Mouse (Mus musculus): ENCODE measurements at regions not wholly inside any gene's neighbourhood (a gene's known extent, or its start where the extent isn't known, plus 50 kb on each side); places are given as distances from the start of the nearest gene placed in this dataset.

DNA sequence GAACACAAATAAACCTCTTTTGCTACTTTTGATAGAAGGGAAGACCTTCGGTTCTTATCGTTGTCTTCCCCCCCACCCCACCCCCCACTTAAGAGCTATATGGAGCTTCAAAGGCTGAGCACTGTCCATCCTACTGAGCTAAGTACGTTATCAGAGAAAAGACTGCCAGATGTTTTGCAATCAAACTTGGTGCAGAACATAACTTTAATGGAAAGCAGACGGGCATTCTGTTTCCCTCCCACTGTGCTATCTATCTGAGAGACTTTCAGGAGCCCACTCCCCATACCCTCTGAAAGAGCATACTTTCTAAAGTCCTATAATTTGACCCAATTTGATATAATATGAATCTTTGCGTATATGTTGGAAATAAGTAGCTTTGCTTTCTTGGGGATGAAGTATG, 153.3 kb upstream of the Dph6 start:
- DNase-seq (ENCODE audit: low spot score): no peak
- no peak overlapping the region for H3K4me3 ChIP-seq (ENCODE audit: low read depth, low read length)
- no peak for ATAC-seq (replicated peaks; ENCODE audit: low FRiP score, low TSS enrichment, low read depth)
- H3K27ac ChIP-seq (ENCODE audit: low read depth): no peak overlapping the region
- H3K4me2 ChIP-seq (ENCODE audit: low read length): no peak overlapping the region
- H3K9me3 ChIP-seq (ENCODE audit: control insufficient read depth, low read length): no peaks in the 10 kb centered on the region
- H3K36me3 ChIP-seq (ENCODE audit: control insufficient read depth, insufficient read depth, low read length): no peaks in the 10 kb centered on the region
- no peak overlapping the region for H3K9ac ChIP-seq (ENCODE audit: low read length)
- WGBS: 58% methylated on average over 5 of the region's 5 CpGs
- H3K4me1 ChIP-seq (replicated peaks; ENCODE audit: control insufficient read depth, insufficient read depth, low read length): no peaks in the 10 kb centered on the region
- H3K27me3 ChIP-seq (replicated peaks; ENCODE audit: control insufficient read depth, insufficient read depth, low read length): no peaks in the 10 kb centered on the region

DNA sequence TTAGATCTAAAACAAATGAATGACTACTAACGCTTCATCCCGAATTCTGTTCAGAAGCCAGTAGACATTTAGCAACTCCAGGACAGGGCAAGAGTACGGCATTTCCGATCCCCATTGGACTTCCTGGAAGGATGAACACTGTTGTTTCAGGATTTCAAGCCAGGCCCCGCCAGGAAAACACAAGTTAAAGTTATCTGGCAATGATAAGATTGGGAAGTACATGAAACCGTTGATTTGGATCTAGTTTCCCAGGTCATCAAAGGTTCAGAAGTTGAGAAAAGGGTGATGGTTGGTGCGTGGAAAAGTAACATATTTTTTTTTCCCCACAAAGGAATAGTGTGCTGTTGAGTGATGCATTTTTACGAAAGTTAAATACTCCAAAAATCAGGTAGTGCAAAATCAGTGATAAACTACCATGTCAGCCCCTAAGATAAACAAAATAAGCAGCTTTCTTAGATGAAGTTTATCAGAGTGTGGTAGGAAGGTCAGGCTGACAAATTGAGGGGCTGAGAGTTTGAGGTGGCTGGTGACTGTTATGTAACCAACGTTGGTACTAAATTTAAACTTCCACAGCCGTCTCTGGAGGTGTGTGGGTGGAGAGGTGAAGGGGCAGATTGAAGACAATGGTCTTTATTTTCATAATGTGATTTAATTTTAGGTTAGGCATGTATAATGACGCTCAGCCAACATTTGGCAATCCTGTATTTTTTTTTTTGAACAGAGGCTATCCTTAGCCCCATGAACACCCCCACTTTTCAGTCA, 157.6 kb upstream of the Dph6 start:
- DNase-seq (ENCODE audit: low spot score) (no peak), ATAC-seq (replicated peaks; ENCODE audit: low FRiP score, low TSS enrichment, low read depth) (no peak)
- no peak overlapping the region for H3K9ac ChIP-seq (ENCODE audit: low read length)
- H3K27me3 ChIP-seq (replicated peaks; ENCODE audit: control insufficient read depth, insufficient read depth, low read length): no peaks in the 10 kb centered on the region
- H3K4me1 ChIP-seq (replicated peaks; ENCODE audit: control insufficient read depth, insufficient read depth, low read length): no peaks in the 10 kb centered on the region
- H3K36me3 ChIP-seq (ENCODE audit: control insufficient read depth, insufficient read depth, low read length): no peaks in the 10 kb centered on the region
- no peak overlapping the region for H3K27ac ChIP-seq (ENCODE audit: low read depth)
- no peak overlapping the region for H3K4me2 ChIP-seq (ENCODE audit: low read length)
- WGBS: 50% methylated on average over 11 of the region's 11 CpGs
- no peaks in the 10 kb centered on the region for H3K9me3 ChIP-seq (ENCODE audit: control insufficient read depth, low read length)
- no peak overlapping the region for H3K4me3 ChIP-seq (ENCODE audit: low read depth, low read length)

DNA sequence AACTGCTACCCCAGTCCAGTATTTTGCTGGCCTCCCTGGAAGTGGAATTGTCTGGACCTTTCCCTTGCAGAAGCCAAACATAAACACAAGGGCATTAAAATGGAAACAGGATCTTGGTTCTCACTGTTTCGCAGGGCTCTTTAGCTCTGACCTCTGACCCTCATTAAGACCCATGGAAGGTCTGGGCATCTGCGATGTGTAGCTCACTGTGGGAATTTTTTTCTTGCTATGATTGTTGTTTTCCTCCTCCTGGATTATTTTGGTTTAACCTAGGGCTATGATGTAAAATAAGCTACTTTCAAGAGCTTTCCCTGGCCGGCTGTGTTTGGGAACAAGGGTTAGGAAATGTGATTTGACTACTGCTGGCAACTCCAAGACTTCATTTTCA, 158.1 kb upstream of the Dph6 start:
- Histone ChIP-seq H3K27ac (ENCODE audit: low read depth) (no peak overlapping the region), H3K4me2 (ENCODE audit: low read length) (no peak overlapping the region), H3K9me3 (ENCODE audit: control insufficient read depth, low read length) (no peaks in the 10 kb centered on the region), H3K9ac (ENCODE audit: low read length) (no peak overlapping the region), H3K27me3 (replicated peaks; ENCODE audit: control insufficient read depth, insufficient read depth, low read length) (no peaks in the 10 kb centered on the region), H3K4me3 (ENCODE audit: low read depth, low read length) (no peak overlapping the region), H3K4me1 (replicated peaks; ENCODE audit: control insufficient read depth, insufficient read depth, low read length) (no peaks in the 10 kb centered on the region), H3K36me3 (ENCODE audit: control insufficient read depth, insufficient read depth, low read length) (no peaks in the 10 kb centered on the region)
- DNase-seq (ENCODE audit: low spot score): no peak
- ATAC-seq (replicated peaks; ENCODE audit: low FRiP score, low TSS enrichment, low read depth): no peak
- 35% methylated on average over 3 of the region's 3 CpGs for WGBS

DNA sequence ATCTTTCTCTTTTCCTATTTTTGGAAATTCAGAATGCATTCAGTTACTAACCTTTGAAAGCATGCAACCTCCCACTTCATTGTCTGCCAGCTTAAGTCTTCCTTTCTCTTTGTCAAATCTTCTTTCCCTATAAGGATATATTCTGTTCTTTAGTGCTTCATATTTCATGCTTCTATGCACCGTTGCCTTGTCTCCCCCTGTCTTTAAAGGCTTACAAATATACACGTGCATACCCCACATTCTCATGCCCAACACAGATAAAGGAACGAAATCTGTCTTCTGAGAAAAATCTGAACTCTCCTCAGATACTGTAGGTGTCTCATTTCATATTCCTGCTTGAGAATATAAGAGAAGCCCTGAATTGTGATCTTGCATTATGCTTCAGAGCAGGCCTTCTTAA, 167.9 kb upstream of the Dph6 start:
- Histone ChIP-seq H3K4me3 (ENCODE audit: low read depth, low read length) (no peak overlapping the region), H3K27me3 (replicated peaks; ENCODE audit: control insufficient read depth, insufficient read depth, low read length) (no peaks in the 10 kb centered on the region), H3K4me1 (replicated peaks; ENCODE audit: control insufficient read depth, insufficient read depth, low read length) (no peaks in the 10 kb centered on the region), H3K27ac (ENCODE audit: low read depth) (no peak overlapping the region), H3K9me3 (ENCODE audit: control insufficient read depth, low read length) (no peaks in the 10 kb centered on the region), H3K4me2 (ENCODE audit: low read length) (no peak overlapping the region), H3K36me3 (ENCODE audit: control insufficient read depth, insufficient read depth, low read length) (no peaks in the 10 kb centered on the region), H3K9ac (ENCODE audit: low read length) (no peak overlapping the region)
- ATAC-seq (replicated peaks; ENCODE audit: low FRiP score, low TSS enrichment, low read depth): no peak
- no peak for DNase-seq (ENCODE audit: low spot score)
- WGBS: 53% methylated on average over 3 of the region's 3 CpGs

DNA sequence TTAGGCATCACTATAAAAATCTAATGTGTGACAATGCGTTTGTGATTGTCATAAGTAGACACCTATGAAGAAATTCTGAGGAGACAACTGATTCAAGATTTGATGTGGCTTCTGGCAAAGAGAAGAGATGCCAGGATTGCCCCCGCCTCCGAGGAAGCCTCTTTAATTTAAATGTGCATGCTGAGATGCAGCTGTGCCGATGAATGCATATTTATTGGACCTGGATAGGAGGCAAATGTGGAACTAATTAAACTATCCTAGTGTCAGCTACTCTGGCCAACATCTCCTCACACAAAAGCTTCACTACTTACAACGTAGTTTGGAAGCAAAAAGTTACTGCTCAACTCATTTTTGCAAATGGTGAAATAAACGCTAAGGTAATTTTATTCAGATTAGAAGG, 173.4 kb upstream of the Dph6 start:
- Histone ChIP-seq H3K4me1 (replicated peaks; ENCODE audit: control insufficient read depth, insufficient read depth, low read length) (no peaks in the 10 kb centered on the region), H3K27me3 (replicated peaks; ENCODE audit: control insufficient read depth, insufficient read depth, low read length) (no peaks in the 10 kb centered on the region), H3K9ac (ENCODE audit: low read length) (no peak overlapping the region), H3K4me2 (ENCODE audit: low read length) (no peak overlapping the region), H3K27ac (ENCODE audit: low read depth) (no peak overlapping the region), H3K4me3 (ENCODE audit: low read depth, low read length) (no peak overlapping the region), H3K9me3 (ENCODE audit: control insufficient read depth, low read length) (no peaks in the 10 kb centered on the region), H3K36me3 (ENCODE audit: control insufficient read depth, insufficient read depth, low read length) (no peaks in the 10 kb centered on the region)
- ATAC-seq (replicated peaks; ENCODE audit: low FRiP score, low TSS enrichment, low read depth) (no peak), DNase-seq (ENCODE audit: low spot score) (no peak)
- 84% methylated on average over 6 of the region's 6 CpGs for WGBS

DNA sequence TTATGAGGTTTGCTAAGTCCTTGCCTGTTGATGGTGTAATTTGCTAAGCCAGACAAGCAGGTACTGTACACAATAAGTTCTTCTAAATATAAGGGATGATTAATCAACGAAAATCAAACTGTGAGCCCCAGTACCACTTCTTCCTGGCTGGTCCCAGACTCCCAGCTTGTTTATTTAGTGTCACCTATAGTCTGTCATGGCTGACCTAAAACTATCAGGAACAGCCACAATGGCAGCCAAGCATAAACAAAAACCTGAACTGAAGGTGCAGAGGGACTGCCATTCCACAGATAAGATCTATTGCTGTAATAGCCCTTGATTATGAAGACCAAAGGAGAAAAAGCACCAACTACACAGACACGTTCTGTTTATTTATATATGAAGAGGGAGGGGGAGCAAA, 180.9 kb upstream of the Dph6 start:
- Histone ChIP-seq H3K4me1 (replicated peaks; ENCODE audit: control insufficient read depth, insufficient read depth, low read length) (peaks cover 12% of the 10 kb centered on the region), H3K9ac (ENCODE audit: low read length) (no peak overlapping the region), H3K36me3 (ENCODE audit: control insufficient read depth, insufficient read depth, low read length) (no peaks in the 10 kb centered on the region), H3K4me2 (ENCODE audit: low read length) (no peak overlapping the region), H3K4me3 (ENCODE audit: low read depth, low read length) (no peak overlapping the region), H3K27ac (ENCODE audit: low read depth) (no peak overlapping the region), H3K9me3 (ENCODE audit: control insufficient read depth, low read length) (no peaks in the 10 kb centered on the region), H3K27me3 (replicated peaks; ENCODE audit: control insufficient read depth, insufficient read depth, low read length) (no peaks in the 10 kb centered on the region)
- ATAC-seq (replicated peaks; ENCODE audit: low FRiP score, low TSS enrichment, low read depth) (no peak), DNase-seq (ENCODE audit: low spot score) (no peak)
- WGBS: 2% methylated on average over 2 of the region's 2 CpGs

DNA sequence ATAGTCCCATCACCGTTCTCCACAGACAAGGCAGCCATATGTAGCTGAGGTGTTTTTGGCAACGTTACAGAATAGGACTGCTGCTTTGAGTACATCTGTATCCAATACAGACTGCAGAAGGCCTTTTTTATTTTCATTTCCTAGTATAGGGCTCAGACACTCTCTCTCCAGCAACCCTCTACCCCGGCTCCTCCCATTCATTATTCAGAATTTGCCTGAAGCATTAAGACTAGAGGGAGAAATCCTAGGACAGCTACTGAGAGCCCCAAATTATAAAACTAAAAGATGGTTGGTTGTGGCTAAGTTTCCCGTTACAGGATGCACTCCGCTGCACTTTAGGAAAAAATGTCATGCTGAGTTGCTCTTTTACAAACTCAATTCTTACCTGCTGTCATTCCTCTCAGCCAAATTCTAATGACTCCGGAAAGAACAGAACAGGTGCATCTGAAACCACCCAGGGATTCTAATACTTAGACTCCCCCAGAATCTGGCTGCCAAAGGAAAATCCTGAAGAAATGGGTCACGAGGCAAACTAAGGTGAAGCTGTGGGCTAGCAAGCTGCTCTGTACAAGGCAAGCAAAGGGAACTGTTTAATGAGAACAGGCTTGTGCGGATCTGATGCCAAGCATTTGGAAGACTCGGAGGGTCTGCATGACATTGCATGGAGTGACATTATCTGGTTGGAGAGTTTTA, 189.1 kb upstream of the Dph6 start:
- Histone ChIP-seq H3K27me3 (replicated peaks; ENCODE audit: control insufficient read depth, insufficient read depth, low read length) (no peaks in the 10 kb centered on the region), H3K27ac (ENCODE audit: low read depth) (no peak overlapping the region), H3K9ac (ENCODE audit: low read length) (no peak overlapping the region), H3K36me3 (ENCODE audit: control insufficient read depth, insufficient read depth, low read length) (no peaks in the 10 kb centered on the region), H3K4me2 (ENCODE audit: low read length) (no peak overlapping the region), H3K9me3 (ENCODE audit: control insufficient read depth, low read length) (no peaks in the 10 kb centered on the region), H3K4me3 (ENCODE audit: low read depth, low read length) (no peak overlapping the region), H3K4me1 (replicated peaks; ENCODE audit: control insufficient read depth, insufficient read depth, low read length) (no peaks in the 10 kb centered on the region)
- 75% methylated on average over 9 of the region's 9 CpGs for WGBS
- ATAC-seq (replicated peaks; ENCODE audit: low FRiP score, low TSS enrichment, low read depth) (no peak), DNase-seq (ENCODE audit: low spot score) (no peak)

DNA sequence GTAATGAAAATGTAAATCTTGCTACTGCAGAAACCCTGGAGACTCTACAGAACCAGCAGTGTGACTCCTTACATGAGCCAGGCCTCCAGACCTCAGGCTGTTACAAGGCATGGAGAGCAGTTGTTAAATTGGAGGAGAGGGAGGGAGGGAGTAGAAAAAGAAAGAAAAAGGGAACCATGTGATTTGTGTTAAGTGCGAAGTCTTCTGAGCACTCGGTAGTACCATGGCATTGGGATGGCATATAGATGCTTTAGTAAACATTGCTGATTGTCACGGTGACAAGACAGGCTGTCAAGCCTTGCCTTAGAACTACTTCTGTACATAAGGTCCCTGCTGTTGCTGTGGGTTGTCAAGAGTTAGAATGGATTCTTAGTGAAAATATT, 189.6 kb upstream of the Dph6 start:
- DNase-seq (ENCODE audit: low spot score): no peak
- no peak for ATAC-seq (replicated peaks; ENCODE audit: low FRiP score, low TSS enrichment, low read depth)
- no peaks in the 10 kb centered on the region for H3K9me3 ChIP-seq (ENCODE audit: control insufficient read depth, low read length)
- no peaks in the 10 kb centered on the region for H3K36me3 ChIP-seq (ENCODE audit: control insufficient read depth, insufficient read depth, low read length)
- no peaks in the 10 kb centered on the region for H3K4me1 ChIP-seq (replicated peaks; ENCODE audit: control insufficient read depth, insufficient read depth, low read length)
- H3K27ac ChIP-seq (ENCODE audit: low read depth): no peak overlapping the region
- H3K9ac ChIP-seq (ENCODE audit: low read length): no peak overlapping the region
- H3K4me2 ChIP-seq (ENCODE audit: low read length): no peak overlapping the region
- H3K4me3 ChIP-seq (ENCODE audit: low read depth, low read length): no peak overlapping the region
- 73% methylated on average over 3 of the region's 3 CpGs for WGBS
- H3K27me3 ChIP-seq (replicated peaks; ENCODE audit: control insufficient read depth, insufficient read depth, low read length): no peaks in the 10 kb centered on the region

DNA sequence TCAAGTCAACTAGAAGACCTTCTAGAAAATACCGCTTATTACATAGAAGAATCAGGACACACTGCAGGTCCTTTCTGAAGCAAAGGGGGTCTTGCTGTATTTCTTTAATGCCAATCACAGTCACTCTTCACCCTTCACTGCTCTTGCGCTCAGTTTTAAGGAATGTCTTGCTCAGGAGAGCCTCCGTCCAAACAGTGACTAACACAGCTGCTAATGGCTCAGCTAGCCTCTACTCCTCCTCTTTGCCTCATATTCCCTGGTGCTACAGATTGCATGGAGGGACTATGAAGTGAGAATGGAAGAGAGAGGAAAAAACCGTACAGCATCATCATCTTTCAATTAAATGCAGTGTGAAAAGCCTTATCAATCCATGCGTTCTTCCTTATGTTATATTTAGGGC, 193.7 kb upstream of the Dph6 start:
- H3K4me1 ChIP-seq (replicated peaks; ENCODE audit: control insufficient read depth, insufficient read depth, low read length): no peaks in the 10 kb centered on the region
- no peaks in the 10 kb centered on the region for H3K9me3 ChIP-seq (ENCODE audit: control insufficient read depth, low read length)
- no peak for DNase-seq (ENCODE audit: low spot score)
- no peak for ATAC-seq (replicated peaks; ENCODE audit: low FRiP score, low TSS enrichment, low read depth)
- H3K9ac ChIP-seq (ENCODE audit: low read length): no peak overlapping the region
- H3K4me3 ChIP-seq (ENCODE audit: low read depth, low read length): no peak overlapping the region
- no peak overlapping the region for H3K27ac ChIP-seq (ENCODE audit: low read depth)
- no peaks in the 10 kb centered on the region for H3K27me3 ChIP-seq (replicated peaks; ENCODE audit: control insufficient read depth, insufficient read depth, low read length)
- WGBS: 91% methylated on average over 5 of the region's 5 CpGs
- no peak overlapping the region for H3K4me2 ChIP-seq (ENCODE audit: low read length)
- H3K36me3 ChIP-seq (ENCODE audit: control insufficient read depth, insufficient read depth, low read length): no peaks in the 10 kb centered on the region
